Mouse (Mus musculus) heart, embryonic 15.5 days (tissue): Measurements from ENCODE around the gene Eapp. TPM values are rescaled to one million over a fixed set of nuclear protein-coding genes. Genes with fewer than 3 reads are reported as not detected.

Experiments used
- microRNA counts: library from miRNA; unstranded; fragments of <30 nt; microRNA quantifications from one replicate; lab custom pipeline; 2016
- microRNA-seq: library from miRNA; unstranded; fragments of <30 nt; microRNA quantifications from one replicate; pipeline ENCODE4, GENCODE M21; 2016
- polyA plus RNA-seq: library from polyadenylated mRNA; unstranded; fragments of >200 nt; fragmentation: Nextera tagmentation; extraction: Ambion mirVana; gene quantifications from 2 replicates; pipeline ENCODE4 v1.2.1, GENCODE M21; 2015

The Eapp gene
- polyA plus RNA-seq, 1 experiment from 2014 or later, result 50.6 TPM

MicroRNAs encoded within 50 kb of the gene (microRNA counts, 519-probe panel; counts per million panel counts)
- 1,659 counts per million, percentile 10 among the panel's probes with 10 or more counts for microRNA mmu-miR-1892 (lab: Ali Mortazavi, UCI)

Small RNA genes lying within 50 kb of the gene (microRNA-seq; reads per million reads assigned to microRNA genes)
- not detected for gene Mir1892

Other genes with a start within 250 kb of the Eapp start
- gene Sptssa, start 39.3 kb downstream of the Eapp start, polyA plus RNA-seq, result 137 and 138 TPM in 2 replicates
- gene Snx6, start 99.8 kb upstream of the Eapp start, polyA plus RNA-seq, result 96.4 and 116 TPM in 2 replicates
- gene Cfl2, start 167.0 kb upstream of the Eapp start, polyA plus RNA-seq, result 379 and 432 TPM in 2 replicates